Comparison of ENCODE assay signal across 8 mouse cellular contexts in the genomic region with DNA sequence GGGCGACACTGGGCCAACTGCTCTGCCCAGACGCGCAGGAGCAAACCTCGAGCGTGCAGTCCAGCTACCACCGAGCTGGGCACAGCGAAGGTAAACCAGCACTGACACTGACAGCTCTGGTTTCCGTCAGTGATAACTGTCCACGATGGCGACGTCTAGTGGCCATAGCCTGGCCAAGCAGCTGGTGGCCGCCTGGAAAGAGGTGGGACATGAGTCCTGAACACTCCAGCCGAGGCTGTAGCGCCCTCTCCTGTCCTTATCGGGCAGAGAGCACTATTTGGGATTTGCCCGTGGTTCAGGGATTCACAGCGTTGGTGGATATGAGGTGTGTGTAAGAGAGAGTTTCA. TPM values are rescaled to one million over a fixed set of nuclear protein-coding genes. Genes with fewer than 3 reads are reported as not detected.
DNase-seq lines count a peak whose midpoint lies in the region; ATAC-seq and TF ChIP-seq lines count a peak whose summit lies in the region.

No protein-coding gene starts in this region.

- no peak overlapping the region for H3K9ac ChIP-seq in ES-E14 (ENCODE audit: insufficient read depth, low read depth, low read length, poor library complexity, severe bottlenecking)
- peak overlapping the region; percentile 65 for H3K9ac ChIP-seq in forebrain, postnatal 0 days
- peak overlapping the region; percentile 40 for H3K9ac ChIP-seq in lung, embryonic 15.5 days

- ATAC-seq in forebrain, postnatal 0 days: peak; percentile 59
- ATAC-seq in lung, embryonic 15.5 days (ENCODE audit: borderline replicate concordance, extremely low read depth, low FRiP score, low TSS enrichment): peak; percentile 24

- H3K27me3 ChIP-seq in cerebellum, adult 2 months (ENCODE audit: control insufficient read depth, insufficient read depth, low read length): no peaks in the 10 kb centered on the region
- no peaks in the 10 kb centered on the region for H3K27me3 ChIP-seq in forebrain, postnatal 0 days (ENCODE audit: insufficient read depth, low read length)
- no peaks in the 10 kb centered on the region for H3K27me3 ChIP-seq in lung, embryonic 15.5 days

- TF ChIP-seq CTCF in cerebellum, adult 2 months (IDR thresholded peaks at IDR 0.05; ENCODE audit: borderline replicate concordance, insufficient read depth, low read depth, low read length): peak; percentile 99
- TF ChIP-seq CTCF in forebrain, postnatal 0 days (IDR thresholded peaks at IDR 0.05; ENCODE audit: low read depth): peak; percentile 100
- TF ChIP-seq CTCF in olfactory bulb, adult 2 months (IDR thresholded peaks at IDR 0.05; ENCODE audit: insufficient read depth, low read depth, low read length): peak; percentile 94

- H3K4me3 ChIP-seq in ES-E14 (ENCODE audit: insufficient read depth in 1 of 2, low read depth in 1 of 2, low read length in 2 of 2, poor library complexity in 1 of 2, severe bottlenecking in 1 of 2): peak overlapping the region; percentile 20 to 44; a peak in 2 of 4 replicates
- H3K4me3 ChIP-seq in cerebellum, adult 2 months (replicated peaks; ENCODE audit: insufficient read depth, low read depth, low read length): peak overlapping the region; percentile 56
- peak overlapping the region; percentile 42 for H3K4me3 ChIP-seq in forebrain, postnatal 0 days (ENCODE audit: low read depth, low read length)
- H3K4me3 ChIP-seq in lung, embryonic 15.5 days: peak overlapping the region; percentile 43
- H3K4me3 ChIP-seq in olfactory bulb, adult 2 months (ENCODE audit: insufficient read depth, low read depth, low read length): peak overlapping the region; percentile 48

- H3K9me3 ChIP-seq in ES-E14 (ENCODE audit: control insufficient read depth, insufficient read depth, low read depth, low read length): no peaks in the 10 kb centered on the region
- H3K9me3 ChIP-seq in forebrain, postnatal 0 days (ENCODE audit: low read length): no peaks in the 10 kb centered on the region
- H3K9me3 ChIP-seq in lung, embryonic 15.5 days: no peaks in the 10 kb centered on the region

- H3K36me3 ChIP-seq in ES-E14 (ENCODE audit: control insufficient read depth, insufficient read depth, low read length, poor library complexity, severe bottlenecking): peaks cover 4% of the 10 kb centered on the region
- H3K36me3 ChIP-seq in forebrain, postnatal 0 days (ENCODE audit: insufficient read depth): peaks cover 3% of the 10 kb centered on the region
- peaks cover 4% of the 10 kb centered on the region for H3K36me3 ChIP-seq in lung, embryonic 15.5 days

- no peak overlapping the region for H3K27ac ChIP-seq in ES-E14 (ENCODE audit: insufficient read depth, low read depth, low read length, poor library complexity, severe bottlenecking)
- peak overlapping the region; percentile 55 for H3K27ac ChIP-seq in cerebellum, adult 2 months (ENCODE audit: insufficient read depth, low read length)
- peak overlapping the region; percentile 76 for H3K27ac ChIP-seq in forebrain, postnatal 0 days (ENCODE audit: low read depth, low read length)
- H3K27ac ChIP-seq in lung, embryonic 15.5 days: peak overlapping the region; percentile 54; the same call in 1 of the 2 replicates
- peak overlapping the region; percentile 87 for H3K27ac ChIP-seq in olfactory bulb, adult 2 months (ENCODE audit: insufficient read depth, low read depth, low read length)

- in situ Hi-C loops in ES-E14 (cut with MboI; ENCODE audit: low sequenced_read_pairs in 2 of 2, unreplicated experiment in 2 of 2): no loop called here

- TF ChIP-seq POLR2A in cerebellum, adult 2 months (IDR thresholded peaks at IDR 0.05; ENCODE audit: borderline replicate concordance, insufficient read depth, low read length): peak; percentile 99
- TF ChIP-seq POLR2A in olfactory bulb, adult 2 months (IDR thresholded peaks at IDR 0.05; ENCODE audit: insufficient read depth, low read depth, low read length): no peak

- peak; percentile 85 for DNase-seq in ES-E14 (ENCODE audit: low read depth, low spot score)
- peak; percentile 98 to 99 for DNase-seq in cerebellum, adult 2 months
- peak; percentile 95 for DNase-seq in forebrain, postnatal 0 days
- peak; percentile 99 for DNase-seq in heart, postnatal 4 days
- peak; percentile 98 for DNase-seq in layer of hippocampus, adult 9-10 months (ENCODE audit: low spot score)
- peak; percentile 82 to 90 for DNase-seq in thymus, adult 18-20 months

- under 1% methylated on average over 17 of the region's 17 CpGs for WGBS in cerebellum, adult 2 months
- under 1% methylated on average over 17 of the region's 17 CpGs for WGBS in forebrain, postnatal 0 days
- WGBS in lung, embryonic 15.5 days: 0% methylated on average over 17 of the region's 17 CpGs
- 0% methylated on average over 17 of the region's 17 CpGs for WGBS in olfactory bulb, adult 2 months

- H3K4me1 ChIP-seq in ES-E14 (ENCODE audit: control insufficient read depth in 2 of 2, insufficient read depth in 2 of 2, low read length in 2 of 2, poor library complexity in 1 of 2): peaks cover 11 to 32% of the 10 kb centered on the region in 2 experiments
- peaks cover 24% of the 10 kb centered on the region for H3K4me1 ChIP-seq in cerebellum, adult 2 months (ENCODE audit: control insufficient read depth, insufficient read depth, low read length)
- H3K4me1 ChIP-seq in forebrain, postnatal 0 days (ENCODE audit: insufficient read depth): peaks cover 35% of the 10 kb centered on the region
- H3K4me1 ChIP-seq in lung, embryonic 15.5 days: peaks cover 82% of the 10 kb centered on the region
- peaks cover 61% of the 10 kb centered on the region for H3K4me1 ChIP-seq in olfactory bulb, adult 2 months (ENCODE audit: control insufficient read depth, insufficient read depth, low read length)

- peak overlapping the region; percentile 83 for H3K4me2 ChIP-seq in forebrain, postnatal 0 days (ENCODE audit: low read depth)
- H3K4me2 ChIP-seq in lung, embryonic 15.5 days: peak overlapping the region; percentile 92

TF ChIP-seq in ES-E14, 5 proteins besides CTCF, POLR2A, EP300 and RAD21:
- TF ChIP-seq MAFK (IDR thresholded peaks at IDR 0.05; ENCODE audit: insufficient read depth, low read depth, low read length): 0 out of 2 replicates have a peak, but pooled peaks have one; percentile 9
- TF ChIP-seq ZNF384 (IDR thresholded peaks at IDR 0.05; ENCODE audit: low read depth, low read length): 0 out of 2 replicates have a peak, but pooled peaks have one; percentile 23
- peak; percentile 69; the same call in 1 of the 2 replicates for TF ChIP-seq HCFC1 (IDR thresholded peaks at IDR 0.05; ENCODE audit: borderline replicate concordance, insufficient read depth, low read length)
- TF ChIP-seq ZC3H11A (IDR thresholded peaks at IDR 0.05; ENCODE audit: borderline replicate concordance, low read depth, low read length): peak; percentile 98
- no peak for TF ChIP-seq CHD2 (IDR thresholded peaks at IDR 0.05; ENCODE audit: low read depth, low read length)

RNA-seq across cellular contexts. Expression of a gene that starts 0.8 kb away (rescaled TPM):
- total RNA-seq in ES-E14 (2012; rRNA removed): 69.6 and 105 TPM in 2 replicates
- 240 and 261 TPM in 2 replicates for polyA plus RNA-seq in cerebellum, adult 2 months (2012; rRNA removed)
- 345 and 424 TPM in 2 replicates for total RNA-seq in forebrain, postnatal 0 days (2014; rRNA removed)
- 834 and 838 TPM in 2 replicates for polyA plus RNA-seq in forebrain, postnatal 0 days (2015; fragmentation: Nextera tagmentation; extraction: Ambion mirVana)
- total RNA-seq in heart, postnatal 4 days (2021): 100 to 1,000 TPM; 163 to 193 TPM
- polyA plus RNA-seq in lung, embryonic 15.5 days (2015; fragmentation: Nextera tagmentation; extraction: Ambion mirVana): 94.6 and 95.1 TPM in 2 replicates
- polyA plus RNA-seq in olfactory bulb, adult 2 months (2012; ENCODE audit: insufficient read depth, insufficient read length, low replicate concordance, missing spikeins): not detected in 2 replicates

RNA-seq across cellular contexts. Expression of a gene that starts 7.8 kb away (rescaled TPM):
- 25.4 and 31.2 TPM in 2 replicates for total RNA-seq in ES-E14 (2012; rRNA removed)
- polyA plus RNA-seq in cerebellum, adult 2 months (2012; rRNA removed): 16.4 and 18.0 TPM in 2 replicates
- 4.2 and 5.0 TPM in 2 replicates for total RNA-seq in forebrain, postnatal 0 days (2014; rRNA removed)
- 5.0 and 6.0 TPM in 2 replicates for polyA plus RNA-seq in forebrain, postnatal 0 days (2015; fragmentation: Nextera tagmentation; extraction: Ambion mirVana)
- total RNA-seq in heart, postnatal 4 days (2021): 1 to 10 TPM; 1.9 to 4.9 TPM
- 11.6 and 14.7 TPM in 2 replicates for polyA plus RNA-seq in lung, embryonic 15.5 days (2015; fragmentation: Nextera tagmentation; extraction: Ambion mirVana)
- polyA plus RNA-seq in olfactory bulb, adult 2 months (2012; ENCODE audit: insufficient read depth, insufficient read length, low replicate concordance, missing spikeins): not detected in 2 replicates

RNA-seq across cellular contexts. Expression of a gene that starts 14.3 kb away (rescaled TPM):
- total RNA-seq in ES-E14 (2012; rRNA removed): 2.7 and 3.4 TPM in 2 replicates
- 10.2 and 10.7 TPM in 2 replicates for polyA plus RNA-seq in cerebellum, adult 2 months (2012; rRNA removed)
- 29.0 and 30.9 TPM in 2 replicates for total RNA-seq in forebrain, postnatal 0 days (2014; rRNA removed)
- polyA plus RNA-seq in forebrain, postnatal 0 days (2015; fragmentation: Nextera tagmentation; extraction: Ambion mirVana): 30.6 and 31.3 TPM in 2 replicates
- total RNA-seq in heart, postnatal 4 days (2021): 1 to 10 TPM; 2.8 to 2.9 TPM
- polyA plus RNA-seq in lung, embryonic 15.5 days (2015; fragmentation: Nextera tagmentation; extraction: Ambion mirVana): 16.0 and 17.3 TPM in 2 replicates
- polyA plus RNA-seq in olfactory bulb, adult 2 months (2012; ENCODE audit: insufficient read depth, insufficient read length, low replicate concordance, missing spikeins): not detected in 2 replicates

RNA-seq across cellular contexts. Expression of a gene that starts 16.9 kb away (rescaled TPM):
- total RNA-seq in ES-E14 (2012; rRNA removed): 38.3 and 42.6 TPM in 2 replicates
- polyA plus RNA-seq in cerebellum, adult 2 months (2012; rRNA removed): 26.1 and 26.5 TPM in 2 replicates
- total RNA-seq in forebrain, postnatal 0 days (2014; rRNA removed): 91.5 and 120 TPM in 2 replicates
- 19.3 and 21.3 TPM in 2 replicates for polyA plus RNA-seq in forebrain, postnatal 0 days (2015; fragmentation: Nextera tagmentation; extraction: Ambion mirVana)
- 100 to 1,000 TPM; 145 to 163 TPM for total RNA-seq in heart, postnatal 4 days (2021)
- polyA plus RNA-seq in lung, embryonic 15.5 days (2015; fragmentation: Nextera tagmentation; extraction: Ambion mirVana): 17.5 and 18.6 TPM in 2 replicates
- polyA plus RNA-seq in olfactory bulb, adult 2 months (2012; ENCODE audit: insufficient read depth, insufficient read length, low replicate concordance, missing spikeins): 128 TPM in 1 of 2 replicates, not detected in the other

RNA-seq across cellular contexts. Expression of a gene that starts 24.3 kb away (rescaled TPM):
- total RNA-seq in ES-E14 (2012; rRNA removed): 20.9 and 41.0 TPM in 2 replicates
- 147 and 151 TPM in 2 replicates for polyA plus RNA-seq in cerebellum, adult 2 months (2012; rRNA removed)
- total RNA-seq in forebrain, postnatal 0 days (2014; rRNA removed): 114 and 151 TPM in 2 replicates
- 57.5 and 68.2 TPM in 2 replicates for polyA plus RNA-seq in forebrain, postnatal 0 days (2015; fragmentation: Nextera tagmentation; extraction: Ambion mirVana)
- total RNA-seq in heart, postnatal 4 days (2021): 1 to 10 TPM; 3.7 to 5.1 TPM
- 3.9 and 5.0 TPM in 2 replicates for polyA plus RNA-seq in lung, embryonic 15.5 days (2015; fragmentation: Nextera tagmentation; extraction: Ambion mirVana)
- polyA plus RNA-seq in olfactory bulb, adult 2 months (2012; ENCODE audit: insufficient read depth, insufficient read length, low replicate concordance, missing spikeins): not detected in 2 replicates

Comparison
In these comparisons a context has a peak if more than half of its experiments do, and no peak if none do; other contexts are left out.
1. RNA of a gene that starts 14.3 kb away (polyA plus RNA-seq): 30.6 to 31.3 TPM in forebrain, postnatal 0 days, 16.0 to 17.3 TPM in lung, embryonic 15.5 days and 10.2 to 10.7 TPM in cerebellum, adult 2 months; not detected in olfactory bulb, adult 2 months; every median in the first group is over 10 times any median in the second.
2. Peak in every context shown above with its lines, with median percentiles within 50 percentile points of each other: DNase-seq, H3K4me3 ChIP-seq and CTCF ChIP-seq.